10 mouse cellular contexts compared by ENCODE assay signal in genomic region chr4:138569928-138570327, GRCm38 (mm10).
DNase-seq lines count a peak whose midpoint lies in the region.
"Had no signal": no experiment of that assay in that cellular context is flagged by ENCODE, and none has a peak within 500 bp of the region (broad histone marks: within the 10 kb centered on the region; RNA-seq: fewer than 3 reads in every experiment).

No protein-coding gene starts in this region.

- H3K4me1 ChIP-seq in heart, embryonic 10.5 days = peaks cover 11% of the 10 kb centered on the region
- H3K4me1 ChIP-seq: megakaryocyte, embryonic 14.5 days had no signal

- H3K9me3 ChIP-seq in heart, embryonic 10.5 days = no peaks in the 10 kb centered on the region
- H3K9me3 ChIP-seq: megakaryocyte, embryonic 14.5 days had no signal

- H3K4me3 ChIP-seq in heart, embryonic 10.5 days = no peak overlapping the region
- H3K4me3 ChIP-seq: megakaryocyte, embryonic 14.5 days had no signal

- H3K36me3 ChIP-seq in heart, embryonic 10.5 days = no peaks in the 10 kb centered on the region

- WGBS in heart, embryonic 10.5 days = 45% methylated on average over 11 of the region's 11 CpGs

- H3K27me3 ChIP-seq in heart, embryonic 10.5 days (ENCODE audit: insufficient read depth, poor library complexity, severe bottlenecking) = peaks cover 54% of the 10 kb centered on the region

- DNase-seq in heart, adult 11 months = peak; percentile 97
- no peak for DNase-seq in heart, embryonic 10.5 days (ENCODE audit: low spot score)
- peak; percentile 65 for DNase-seq in embryo, embryonic 11 days
- peak; percentile 54 for DNase-seq in kidney, adult 18-20 months
- DNase-seq in lung, postnatal 10 days = peak; percentile 57
- DNase-seq in spleen, postnatal 14 days (ENCODE audit: low spot score in 2 of 2) = no peak
- no peak for DNase-seq in layer of hippocampus, postnatal 25 days (ENCODE audit: extremely low spot score in 1 of 2, low spot score in 1 of 2)
- DNase-seq in frontal cortex, adult 2 months (ENCODE audit: extremely low spot score in 1 of 2, low spot score in 1 of 2) = no peak
- DNase-seq: right cerebral cortex, adult 18-20 months had no signal

- H3K27ac ChIP-seq in heart, embryonic 10.5 days = no peak overlapping the region

Comparison
In these comparisons a context has a peak if more than half of its experiments do, and no peak if none do; other contexts are left out.
1. DNase-seq: peak in heart, adult 11 months (single experiment), embryo, embryonic 11 days (single experiment), kidney, adult 18-20 months (single experiment) and lung, postnatal 10 days (single experiment); none in heart, embryonic 10.5 days (single experiment), spleen, postnatal 14 days (0 of 2), layer of hippocampus, postnatal 25 days (0 of 2) and frontal cortex, adult 2 months (0 of 2).